Mouse (Mus musculus): ENCODE results near the gene Slc38a5.

Gene Slc38a5
- long read RNA-seq, experiment 1: 0 reads
- long read RNA-seq, experiment 2: 0 reads

DNA sequence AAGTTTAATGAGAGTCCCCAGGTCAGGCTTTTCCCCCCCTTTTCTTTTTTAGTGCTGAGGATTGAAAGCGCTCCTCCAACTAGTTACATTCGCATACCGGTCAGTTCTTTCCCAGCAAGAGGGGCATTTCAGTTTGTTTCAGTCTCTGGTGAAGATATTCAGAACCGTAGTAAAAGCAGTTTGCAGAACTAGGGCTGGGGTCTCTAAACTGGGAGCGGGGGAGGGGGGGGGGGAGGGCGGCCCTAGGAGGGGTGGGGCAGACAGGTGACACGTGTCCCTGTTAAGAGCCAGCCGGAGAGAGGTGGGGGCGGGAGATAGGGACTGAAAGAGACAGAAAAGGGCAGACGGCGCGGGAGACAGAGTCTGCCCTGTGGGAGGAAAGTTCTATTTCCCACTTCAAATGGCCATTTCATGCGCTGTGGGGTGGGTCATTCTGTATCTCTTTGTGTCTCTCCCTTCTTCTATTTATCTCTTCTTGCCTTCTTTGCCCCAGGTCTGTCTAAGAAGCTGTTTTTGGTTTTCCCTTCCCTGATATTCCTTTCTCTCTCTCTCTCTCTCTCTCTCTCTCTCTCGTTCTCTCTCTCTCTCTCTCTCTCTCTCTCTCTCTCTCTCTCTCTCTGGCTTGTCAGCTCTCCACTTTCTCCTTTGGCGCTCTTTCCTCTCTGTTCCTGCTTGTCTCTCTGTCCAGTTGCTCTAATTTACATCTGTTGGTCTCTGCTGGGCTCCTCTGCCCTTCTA is at the start of gene Slc38a5:
TSS of gene Slc38a5 (plus strand) at position 51 of the 738 bp plus-strand sequence.
- intact Hi-C loops (cut with DNase I): no loop called here

DNA sequence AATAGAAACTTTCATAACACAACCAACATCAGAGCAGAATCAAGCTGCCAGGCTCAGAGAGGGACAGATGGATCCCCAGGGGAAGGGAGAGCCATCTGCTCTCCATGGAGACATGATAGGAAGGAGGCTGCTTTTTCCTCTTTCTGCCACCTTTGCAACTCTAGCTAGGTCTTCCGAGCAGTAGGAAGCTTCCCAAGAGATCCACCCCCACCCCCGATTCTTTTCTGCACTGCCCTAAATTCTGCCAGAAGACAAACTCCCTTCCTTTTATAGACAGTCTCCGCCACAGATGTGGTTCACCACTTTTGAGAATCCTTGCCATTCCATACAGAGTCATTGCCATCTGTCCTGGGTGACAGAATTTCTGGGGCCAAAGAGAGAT is 48.6 kb upstream of the Slc38a5 start:
- intact Hi-C loops (cut with DNase I): no loop called here

DNA sequence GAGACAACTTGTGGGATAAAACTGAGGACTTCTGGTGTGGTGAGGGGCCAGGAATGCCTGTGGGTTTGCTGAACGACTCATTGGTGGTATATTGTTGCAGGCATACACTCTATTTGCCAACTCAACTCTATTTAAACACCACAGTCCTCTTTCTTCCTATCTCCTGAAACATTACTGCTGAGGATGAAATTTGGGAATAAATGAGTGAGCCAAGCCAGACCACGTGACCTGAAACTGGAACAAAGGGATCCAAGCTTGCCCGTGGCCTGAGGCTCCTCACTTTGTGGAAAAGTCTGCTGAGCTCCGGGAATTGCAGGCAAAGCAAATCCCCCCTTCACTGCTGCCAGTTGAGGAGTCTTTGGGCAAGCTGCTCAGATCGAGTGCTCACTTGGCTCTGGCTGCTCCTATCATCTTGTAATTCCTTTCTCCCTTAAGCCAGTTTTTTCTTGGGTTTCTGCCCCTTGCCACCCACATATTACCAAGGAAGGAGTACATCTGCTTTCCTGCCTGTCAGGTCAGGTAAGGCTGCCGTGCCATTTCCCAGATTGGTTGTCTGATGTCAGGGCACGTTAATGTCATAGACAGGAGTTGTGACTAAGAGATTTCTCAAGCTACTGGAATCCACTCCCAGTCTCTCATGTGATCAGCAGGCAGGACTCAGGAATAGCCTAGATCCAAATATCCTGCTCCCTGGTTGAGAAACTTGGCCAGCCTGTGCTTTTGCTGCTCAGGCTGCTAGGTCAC is 48.1 kb upstream of the Slc38a5 start:
- intact Hi-C loops (cut with DNase I): no loop called here

DNA sequence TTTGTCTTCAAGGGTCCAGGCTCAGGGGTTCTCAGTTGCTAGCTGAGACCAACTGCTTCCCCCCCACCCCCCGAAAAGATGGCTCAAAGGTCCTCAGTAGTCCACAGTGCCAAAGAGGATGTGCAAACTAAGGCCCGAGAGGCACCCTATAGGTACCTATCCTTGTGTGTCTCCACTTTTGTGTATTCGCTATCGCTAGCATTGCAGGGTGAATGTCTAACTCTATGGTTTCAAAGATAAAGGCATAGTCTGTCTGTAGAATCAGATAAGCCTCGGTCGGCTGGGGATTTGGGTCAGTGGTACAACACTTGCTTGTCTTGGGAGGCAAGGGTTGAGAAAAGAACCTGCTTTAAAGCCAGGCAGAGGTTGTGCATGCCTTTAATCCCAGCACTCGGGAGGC is 47.5 kb upstream of the Slc38a5 start:
- intact Hi-C loops (cut with DNase I): no loop called here

DNA sequence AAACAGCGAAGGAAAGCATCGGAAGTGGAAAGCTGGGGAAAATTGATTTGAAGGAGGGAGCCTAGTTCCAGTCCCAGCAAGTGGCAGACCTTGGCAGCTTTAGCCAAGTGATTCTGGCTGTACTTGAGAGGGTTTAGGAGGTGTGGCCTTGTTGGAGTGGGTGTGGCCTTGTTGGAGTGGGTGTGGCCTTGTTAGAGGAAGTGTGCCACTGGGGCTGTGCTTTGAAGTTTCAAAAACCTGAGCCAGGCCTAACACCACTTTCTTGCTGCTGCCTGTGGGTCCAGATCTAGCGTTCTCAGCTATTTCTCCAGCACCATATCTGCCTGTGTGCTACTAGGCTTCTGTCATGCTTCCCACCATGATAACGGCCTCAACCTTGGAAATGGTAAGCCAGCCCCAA is 40.7 kb upstream of the Slc38a5 start:
- intact Hi-C loops (cut with DNase I): no loop called here

DNA sequence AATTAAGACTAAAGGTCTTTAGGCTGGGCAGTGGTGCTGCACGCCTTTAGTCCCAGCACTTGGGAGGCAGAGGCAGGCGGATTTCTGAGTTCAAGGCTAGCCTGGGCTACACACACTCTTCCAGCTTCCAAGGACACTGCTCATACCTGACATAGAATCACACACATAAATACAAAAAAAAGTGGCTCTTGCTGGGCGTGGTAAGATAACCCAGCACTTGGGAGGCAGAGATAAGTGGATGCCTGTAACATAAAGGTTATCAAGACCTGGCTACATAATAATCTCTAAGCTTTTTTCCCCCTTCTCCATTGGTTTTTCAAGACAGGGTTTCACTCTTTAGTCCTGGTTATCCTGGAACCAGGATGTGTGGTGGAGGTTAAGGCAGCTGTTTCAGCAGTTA is 37.3 kb upstream of the Slc38a5 start:
- intact Hi-C loops (cut with DNase I): no loop called here

- intact Hi-C loops (cut with DNase I): no loop called here
Observed at GRCm38 (mm10) chrX:8236704-8237103, 34.2 kb upstream of the Slc38a5 start.

DNA sequence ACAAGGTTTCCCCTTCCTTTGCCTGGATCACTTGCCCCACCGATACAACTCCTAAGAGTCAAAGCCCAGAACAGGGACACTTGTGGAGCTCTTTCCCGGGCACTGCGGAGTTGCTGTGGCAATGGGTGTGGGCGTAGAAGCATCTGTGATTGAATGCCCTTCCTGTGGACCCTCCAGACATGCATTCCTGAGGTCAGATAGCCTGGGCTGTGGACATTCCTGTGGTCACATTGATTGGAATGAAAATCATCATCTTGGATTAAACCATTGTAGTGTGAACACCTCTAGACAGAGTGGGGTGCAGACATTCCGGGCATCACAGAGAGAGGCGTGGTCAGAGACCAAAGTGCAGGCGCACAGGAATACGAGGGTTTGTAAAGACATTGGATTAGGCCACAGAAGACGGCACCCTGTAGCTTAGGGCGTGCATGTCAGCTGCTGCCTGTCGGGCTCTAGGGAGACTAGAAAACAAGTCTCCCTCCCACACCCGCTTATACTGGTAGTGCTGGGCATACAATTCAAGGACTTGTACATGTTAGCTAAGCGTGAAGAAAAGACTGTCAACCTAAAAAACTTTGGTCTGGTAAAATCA is 32.0 kb upstream of the Slc38a5 start:
- intact Hi-C loops (cut with DNase I): no loop called here

DNA sequence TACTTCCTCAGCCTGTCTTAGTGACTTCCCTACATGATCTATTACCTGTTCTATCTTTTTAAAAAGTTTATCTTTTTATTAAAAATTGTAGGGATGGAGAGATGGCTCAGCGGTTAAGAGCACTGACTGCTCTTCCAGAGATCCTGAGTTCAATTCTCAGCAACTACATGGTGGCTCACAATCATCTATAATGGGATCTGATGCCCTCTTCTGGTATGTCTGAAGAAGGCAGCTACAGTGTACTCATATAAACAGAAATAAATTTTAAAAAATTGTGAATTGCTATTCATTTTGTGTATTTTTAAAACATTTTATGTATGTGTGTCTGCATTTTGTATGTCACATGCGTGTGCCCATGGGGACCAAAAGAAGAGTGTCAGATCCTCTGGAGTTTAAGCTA is 23.3 kb upstream of the Slc38a5 start:
- intact Hi-C loops (cut with DNase I): no loop called here

GRCm38 (mm10) chrX:8248542-8249120 is 22.3 kb upstream of the Slc38a5 start:
- intact Hi-C loops (cut with DNase I): no loop called here

- intact Hi-C loops (cut with DNase I): no loop called here
Observed at GRCm38 (mm10) chrX:8251789-8252333, 19.1 kb upstream of the Slc38a5 start.

GRCm38 (mm10) chrX:8252334-8253285 is 18.3 kb upstream of the Slc38a5 start, which contains the start of gene Ftsj1:
Gene Ftsj1, minus strand, starts transcription at chrX:8252406.
- intact Hi-C loops (cut with DNase I): no loop called here

DNA sequence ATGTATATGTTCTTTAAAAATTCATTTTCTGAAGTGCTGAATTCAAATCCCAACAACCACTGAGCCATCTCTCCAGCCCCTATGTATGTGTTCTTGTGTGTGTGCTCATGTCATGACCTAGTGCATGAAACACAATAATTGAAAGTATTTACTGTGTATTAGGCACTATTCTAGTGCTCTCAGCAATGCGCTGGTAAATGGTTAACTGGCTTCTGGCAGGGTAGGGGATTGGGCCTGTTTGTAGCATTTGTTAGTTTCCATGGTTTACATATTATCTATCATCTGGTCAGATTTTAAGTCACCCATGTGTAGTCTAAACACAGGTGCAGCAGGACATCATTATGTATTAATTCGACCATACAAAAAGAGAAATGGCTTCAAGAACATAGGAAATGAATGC is 17.2 kb upstream of the Slc38a5 start:
- intact Hi-C loops (cut with DNase I): no loop called here

DNA sequence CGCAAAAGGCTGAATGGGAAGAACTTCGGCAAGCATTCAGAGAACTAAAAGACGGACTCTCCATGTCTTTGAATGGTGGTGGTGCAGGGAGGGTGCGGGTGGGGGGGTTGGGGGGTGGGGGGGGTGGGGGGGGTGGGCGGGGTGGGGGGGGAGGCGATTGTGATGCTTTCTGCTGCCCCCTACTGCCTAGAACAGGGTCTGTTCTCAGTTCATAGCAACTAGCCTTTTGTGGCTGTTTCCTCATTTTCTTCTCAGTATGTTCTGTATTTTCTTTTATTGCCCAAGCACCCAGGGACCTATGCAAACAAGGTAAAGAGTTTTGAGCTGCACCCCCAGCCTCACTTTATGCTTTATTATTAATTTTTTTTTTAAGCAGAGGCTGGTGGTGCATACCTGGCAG is 15.1 kb upstream of the Slc38a5 start:
- intact Hi-C loops (cut with DNase I): no loop called here

DNA sequence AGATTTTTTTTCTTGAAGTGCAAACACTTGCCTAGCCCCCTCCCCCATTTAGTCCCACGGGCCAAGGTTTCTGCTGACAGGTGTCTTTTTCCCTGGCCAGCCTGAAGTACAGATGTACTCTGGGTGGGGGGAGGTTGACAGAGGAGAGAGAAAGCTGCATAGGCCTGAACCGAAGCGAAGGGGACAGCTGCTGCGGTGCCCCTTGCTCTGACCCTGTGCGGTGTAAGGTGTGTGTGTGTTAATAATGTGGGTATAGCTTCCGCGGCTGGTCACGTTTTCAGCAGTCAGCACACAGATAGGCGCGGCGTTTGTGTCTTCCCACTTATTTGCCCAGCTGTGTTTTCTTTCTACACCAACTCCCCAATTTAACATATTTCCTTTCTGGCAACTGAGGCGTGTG is 11.5 kb upstream of the Slc38a5 start:
- intact Hi-C loops (cut with DNase I): no loop called here

DNA sequence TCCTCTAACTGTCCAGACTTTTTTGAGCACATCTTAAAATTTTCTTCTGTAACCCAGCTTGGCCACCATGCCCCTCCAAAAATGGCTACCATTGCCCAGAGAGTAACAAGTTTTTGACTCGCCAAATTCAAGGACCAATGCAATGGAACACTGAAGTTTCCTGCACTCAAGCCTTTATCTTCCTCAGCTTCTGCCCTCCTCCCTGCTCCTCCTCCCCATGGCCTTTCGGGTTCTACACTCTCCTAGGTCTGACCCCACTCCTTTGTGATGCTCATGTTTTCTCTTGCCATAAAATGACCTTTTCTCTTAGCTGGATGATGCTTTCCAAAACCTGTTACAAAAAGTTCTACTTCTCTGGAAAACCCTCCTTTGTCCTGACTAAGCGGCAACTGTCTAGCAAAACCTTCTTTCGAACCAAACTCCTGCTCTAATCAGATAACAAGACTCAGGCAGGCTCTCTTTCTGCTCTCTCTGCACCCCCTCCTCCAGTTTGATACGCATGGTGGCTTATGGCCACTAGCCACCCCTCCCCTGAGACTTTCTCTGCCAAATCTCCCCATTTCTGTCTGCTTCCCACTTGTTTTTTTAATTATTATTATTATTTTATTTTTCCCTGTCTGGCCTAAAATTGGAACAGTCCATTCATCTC is 7.7 kb upstream of the Slc38a5 start:
- intact Hi-C loops (cut with DNase I): no loop called here

DNA sequence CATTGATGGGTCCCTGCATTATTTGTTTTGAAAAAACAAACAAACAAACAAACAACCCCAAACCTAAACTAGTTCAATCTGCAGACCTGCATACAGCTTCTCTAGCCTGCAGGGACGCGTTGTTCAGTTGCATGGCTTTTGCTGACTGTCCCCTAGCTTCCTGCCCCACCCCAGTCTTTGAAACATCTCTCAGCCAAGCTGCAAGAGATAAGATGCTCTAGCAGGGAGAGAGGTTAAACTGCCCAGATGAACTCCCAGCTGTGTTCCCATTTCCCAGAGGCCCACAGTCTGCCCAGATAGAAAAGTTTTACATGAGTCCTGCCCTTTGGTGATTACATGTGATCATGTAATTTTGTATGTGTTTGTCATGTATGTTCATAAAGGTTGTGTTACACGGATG is 6.7 kb upstream of the Slc38a5 start:
- intact Hi-C loops (cut with DNase I): no loop called here

GRCm38 (mm10) chrX:8272000-8272399 is 1.1 kb downstream of the Slc38a5 start:
- intact Hi-C loops (cut with DNase I): no loop called here

- intact Hi-C loops (cut with DNase I): no loop called here
Observed at GRCm38 (mm10) chrX:8274056-8274455, 3.1 kb downstream of the Slc38a5 start.

DNA sequence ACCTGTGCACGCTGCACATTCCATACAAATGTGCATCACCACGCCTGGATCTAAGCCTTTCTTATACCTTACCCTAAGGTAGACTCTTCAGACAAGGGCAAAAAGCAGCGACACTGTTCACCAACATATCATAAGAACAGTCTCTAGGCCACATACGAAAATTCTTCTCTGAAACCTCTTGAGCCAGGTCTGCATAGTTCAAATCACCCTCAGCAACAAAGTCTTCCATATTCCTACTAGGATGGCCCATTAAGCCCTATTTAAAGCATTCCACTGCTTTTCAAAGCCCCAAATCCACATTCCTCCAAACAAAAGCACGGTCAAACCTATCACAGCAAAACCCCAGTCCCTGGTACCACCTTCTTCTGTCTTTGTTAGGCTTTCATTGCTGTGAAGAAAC is 17.7 kb downstream of the Slc38a5 start:
- intact Hi-C loops (cut with DNase I): no loop called here
